Mouse (Mus musculus) lung, postnatal 0 days (tissue): Measurements from ENCODE around the gene Vmn2r86.

Experiments
- CTCF ChIP-seq: IDR thresholded peaks from 2 replicates; pipeline ENCODE4 v1.5.1; 2016; ENCODE audit warnings: antibody characterized with exemption, mild to moderate bottlenecking
- EP300 ChIP-seq: IDR thresholded peaks from 2 replicates; pipeline ENCODE4 v1.6.1; 2016; ENCODE audit warnings: antibody characterized with exemption, mild to moderate bottlenecking, control low read depth

DNA sequence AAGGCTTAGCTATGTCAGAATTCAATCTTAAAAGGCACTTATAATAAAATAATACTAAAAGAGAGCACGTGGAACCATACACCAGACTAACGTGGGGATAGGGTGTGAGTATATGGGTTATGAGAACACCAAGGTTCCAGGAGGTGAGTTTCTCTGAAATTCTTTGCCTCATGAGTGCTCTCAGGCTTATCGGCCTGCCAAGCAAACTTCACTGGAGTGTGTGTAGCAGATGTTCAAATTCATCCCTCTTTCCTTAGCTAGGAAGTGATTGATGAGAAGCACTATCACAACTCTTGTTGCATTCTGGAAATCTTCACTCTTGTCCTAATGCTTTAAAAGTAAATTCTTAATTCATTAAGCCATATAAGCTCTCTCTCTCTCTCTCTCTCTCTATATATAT is 35.4 kb downstream of the Vmn2r86 start:
- TF ChIP-seq CTCF, result no peak
- TF ChIP-seq EP300, result no peak
